Mouse (Mus musculus): Measurements from ENCODE around the gene Pik3r1. TPM values are rescaled to one million over a fixed set of nuclear protein-coding genes. Genes with fewer than 3 reads are reported as not detected.

The Pik3r1 gene
- polyA plus RNA-seq, 1 experiment, result 7.3 TPM

DNA sequence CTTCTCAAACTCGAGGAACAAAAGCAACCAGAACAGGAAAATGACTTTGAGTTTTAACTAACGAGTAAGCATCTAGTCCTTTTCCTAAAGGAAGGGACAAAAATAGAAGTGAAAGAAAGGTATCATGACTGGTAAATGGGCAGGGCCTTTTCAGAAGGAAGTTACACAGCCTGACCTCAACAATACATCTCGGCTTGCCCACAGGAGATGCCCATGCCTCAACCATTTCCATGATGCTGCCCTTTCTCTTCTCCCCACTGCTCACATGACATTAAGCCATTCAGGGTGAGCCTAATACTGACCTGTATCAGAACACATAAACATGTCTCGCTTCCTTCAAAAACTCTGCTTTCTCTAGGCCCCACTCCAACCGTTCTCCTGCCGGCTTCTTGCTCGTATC, 33.8 kb downstream of the Pik3r1 start:
- peaks cover 18% of the 10 kb centered on the region for H3K79me3 ChIP-seq (ENCODE audit: low read depth)
- H3ac ChIP-seq (ENCODE audit: control insufficient read depth, insufficient read length, low read depth), result no peak overlapping the region
- H3K27me3 ChIP-seq (ENCODE audit: control insufficient read depth, insufficient read depth, insufficient read length), result no peaks in the 10 kb centered on the region
- no peak for TF ChIP-seq MYOD1 (IDR thresholded peaks at IDR 0.05; ENCODE audit: control insufficient read depth, insufficient read length, low read depth)
- TF ChIP-seq CEBPB (IDR thresholded peaks at IDR 0.05; ENCODE audit: low read depth), result no peak
- TF ChIP-seq MAX (IDR thresholded peaks at IDR 0.05), result no peak
- TF ChIP-seq USF1 (IDR thresholded peaks at IDR 0.05; ENCODE audit: low read depth), result no peak
- TF ChIP-seq FOSL1 (IDR thresholded peaks at IDR 0.05; ENCODE audit: insufficient read depth, low read length, poor library complexity, severe bottlenecking), result no peak
- TF ChIP-seq MYOG (IDR thresholded peaks at IDR 0.05; ENCODE audit: control insufficient read depth, extremely low read depth, insufficient read length), result no peak
- no peak for TF ChIP-seq CTCF (IDR thresholded peaks at IDR 0.05; ENCODE audit: control insufficient read depth, insufficient read depth, insufficient read length)
- H3K36me3 ChIP-seq (ENCODE audit: control insufficient read depth, insufficient read depth), result no peaks in the 10 kb centered on the region
- peaks cover 54% of the 10 kb centered on the region for H3K79me2 ChIP-seq (ENCODE audit: control insufficient read depth, insufficient read depth)
- no peak overlapping the region for H3K4me3 ChIP-seq (ENCODE audit: insufficient read depth, poor library complexity, severe bottlenecking)

GRCm38 (mm10) chr13:101732675-101733074, 35.3 kb downstream of the Pik3r1 start:
- no peak overlapping the region for H3K4me3 ChIP-seq (ENCODE audit: insufficient read depth, poor library complexity, severe bottlenecking)
- peaks cover 54% of the 10 kb centered on the region for H3K79me2 ChIP-seq (ENCODE audit: control insufficient read depth, insufficient read depth)
- H3K36me3 ChIP-seq (ENCODE audit: control insufficient read depth, insufficient read depth), result no peaks in the 10 kb centered on the region
- H3ac ChIP-seq (ENCODE audit: control insufficient read depth, insufficient read length, low read depth), result no peak overlapping the region
- H3K79me3 ChIP-seq (ENCODE audit: low read depth), result peaks cover 19% of the 10 kb centered on the region
- H3K27me3 ChIP-seq (ENCODE audit: control insufficient read depth, insufficient read depth, insufficient read length), result no peaks in the 10 kb centered on the region
- TF ChIP-seq MAX (IDR thresholded peaks at IDR 0.05) (no peak), FOSL1 (IDR thresholded peaks at IDR 0.05; ENCODE audit: insufficient read depth, low read length, poor library complexity, severe bottlenecking) (no peak), CTCF (IDR thresholded peaks at IDR 0.05; ENCODE audit: control insufficient read depth, insufficient read depth, insufficient read length) (no peak), CEBPB (IDR thresholded peaks at IDR 0.05; ENCODE audit: low read depth) (no peak), USF1 (IDR thresholded peaks at IDR 0.05; ENCODE audit: low read depth) (no peak), MYOG (IDR thresholded peaks at IDR 0.05; ENCODE audit: control insufficient read depth, extremely low read depth, insufficient read length) (no peak), MYOD1 (IDR thresholded peaks at IDR 0.05; ENCODE audit: control insufficient read depth, insufficient read length, low read depth) (no peak)

DNA sequence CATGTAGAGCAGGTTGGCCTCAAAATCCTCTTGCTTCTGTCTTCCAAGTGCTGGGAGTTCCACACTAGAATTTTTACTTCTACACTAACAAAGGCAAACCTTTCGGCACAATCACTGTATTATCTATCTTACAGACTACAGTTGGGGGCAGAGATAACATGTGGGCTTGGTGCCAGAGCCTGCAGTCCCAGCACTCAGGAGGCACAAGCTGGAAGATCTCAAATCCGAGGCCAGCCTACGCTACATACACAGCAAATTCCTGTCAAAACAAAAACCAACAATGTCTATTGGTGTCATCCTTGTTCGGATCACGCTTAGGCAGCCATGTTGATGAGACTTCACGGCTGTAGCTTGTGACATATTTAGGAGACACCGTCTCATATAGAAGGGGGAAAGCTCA, 36.2 kb downstream of the Pik3r1 start:
- peaks cover 45% of the 10 kb centered on the region for H3K79me2 ChIP-seq (ENCODE audit: control insufficient read depth, insufficient read depth)
- H3ac ChIP-seq (ENCODE audit: control insufficient read depth, insufficient read length, low read depth), result no peak overlapping the region
- no peaks in the 10 kb centered on the region for H3K27me3 ChIP-seq (ENCODE audit: control insufficient read depth, insufficient read depth, insufficient read length)
- no peaks in the 10 kb centered on the region for H3K36me3 ChIP-seq (ENCODE audit: control insufficient read depth, insufficient read depth)
- peaks cover 13% of the 10 kb centered on the region for H3K79me3 ChIP-seq (ENCODE audit: low read depth)
- no peak overlapping the region for H3K4me3 ChIP-seq (ENCODE audit: insufficient read depth, poor library complexity, severe bottlenecking)
- no peak for TF ChIP-seq MAX (IDR thresholded peaks at IDR 0.05)
- no peak for TF ChIP-seq MYOD1 (IDR thresholded peaks at IDR 0.05; ENCODE audit: control insufficient read depth, insufficient read length, low read depth)
- no peak for TF ChIP-seq MYOG (IDR thresholded peaks at IDR 0.05; ENCODE audit: control insufficient read depth, extremely low read depth, insufficient read length)
- TF ChIP-seq FOSL1 (IDR thresholded peaks at IDR 0.05; ENCODE audit: insufficient read depth, low read length, poor library complexity, severe bottlenecking), result no peak
- no peak for TF ChIP-seq CEBPB (IDR thresholded peaks at IDR 0.05; ENCODE audit: low read depth)
- TF ChIP-seq CTCF (IDR thresholded peaks at IDR 0.05; ENCODE audit: control insufficient read depth, insufficient read depth, insufficient read length), result no peak
- TF ChIP-seq USF1 (IDR thresholded peaks at IDR 0.05; ENCODE audit: low read depth), result no peak

- Histone ChIP-seq H3K79me2 (ENCODE audit: control insufficient read depth, insufficient read depth) (peaks cover 50% of the 10 kb centered on the region), H3K4me3 (ENCODE audit: insufficient read depth, poor library complexity, severe bottlenecking) (no peak overlapping the region), H3ac (ENCODE audit: control insufficient read depth, insufficient read length, low read depth) (no peak overlapping the region), H3K27me3 (ENCODE audit: control insufficient read depth, insufficient read depth, insufficient read length) (no peaks in the 10 kb centered on the region), H3K36me3 (ENCODE audit: control insufficient read depth, insufficient read depth) (no peaks in the 10 kb centered on the region), H3K79me3 (ENCODE audit: low read depth) (peaks cover 13% of the 10 kb centered on the region)
- TF ChIP-seq FOSL1 (IDR thresholded peaks at IDR 0.05; ENCODE audit: insufficient read depth, low read length, poor library complexity, severe bottlenecking), result no peak
- TF ChIP-seq MYOD1 (IDR thresholded peaks at IDR 0.05; ENCODE audit: control insufficient read depth, insufficient read length, low read depth), result no peak
- no peak for TF ChIP-seq MYOG (IDR thresholded peaks at IDR 0.05; ENCODE audit: control insufficient read depth, extremely low read depth, insufficient read length)
- no peak for TF ChIP-seq USF1 (IDR thresholded peaks at IDR 0.05; ENCODE audit: low read depth)
- TF ChIP-seq MAX (IDR thresholded peaks at IDR 0.05), result no peak
- TF ChIP-seq CEBPB (IDR thresholded peaks at IDR 0.05; ENCODE audit: low read depth), result no peak
- no peak for TF ChIP-seq CTCF (IDR thresholded peaks at IDR 0.05; ENCODE audit: control insufficient read depth, insufficient read depth, insufficient read length)
These were observed 37.7 kb downstream of the Pik3r1 start for GRCm38 (mm10) chr13:101730351-101730750.

- Histone ChIP-seq H3K79me3 (ENCODE audit: low read depth) (peaks cover 12% of the 10 kb centered on the region), H3ac (ENCODE audit: control insufficient read depth, insufficient read length, low read depth) (no peak overlapping the region), H3K4me3 (ENCODE audit: insufficient read depth, poor library complexity, severe bottlenecking) (no peak overlapping the region), H3K36me3 (ENCODE audit: control insufficient read depth, insufficient read depth) (no peaks in the 10 kb centered on the region), H3K27me3 (ENCODE audit: control insufficient read depth, insufficient read depth, insufficient read length) (no peaks in the 10 kb centered on the region), H3K79me2 (ENCODE audit: control insufficient read depth, insufficient read depth) (peaks cover 52% of the 10 kb centered on the region)
- no peak for TF ChIP-seq CTCF (IDR thresholded peaks at IDR 0.05; ENCODE audit: control insufficient read depth, insufficient read depth, insufficient read length)
- TF ChIP-seq FOSL1 (IDR thresholded peaks at IDR 0.05; ENCODE audit: insufficient read depth, low read length, poor library complexity, severe bottlenecking), result no peak
- TF ChIP-seq MAX (IDR thresholded peaks at IDR 0.05), result no peak
- TF ChIP-seq MYOG (IDR thresholded peaks at IDR 0.05; ENCODE audit: control insufficient read depth, extremely low read depth, insufficient read length), result no peak
- TF ChIP-seq MYOD1 (IDR thresholded peaks at IDR 0.05; ENCODE audit: control insufficient read depth, insufficient read length, low read depth), result no peak
- TF ChIP-seq USF1 (IDR thresholded peaks at IDR 0.05; ENCODE audit: low read depth), result no peak
- no peak for TF ChIP-seq CEBPB (IDR thresholded peaks at IDR 0.05; ENCODE audit: low read depth)
These were observed 38.6 kb downstream of the Pik3r1 start for GRCm38 (mm10) chr13:101729248-101730055.

All from C2C12 (cell line).